In genomic region chr5:97983375-97983774, GRCm38 (mm10) we compare ENCODE assay signal across 20 mouse cellular contexts. TPM values are rescaled to one million over a fixed set of nuclear protein-coding genes. Genes with fewer than 3 reads are reported as not detected.
DNase-seq lines count a peak whose midpoint lies in the region; ATAC-seq and TF ChIP-seq lines count a peak whose summit lies in the region.
"Had no signal": no experiment of that assay in that cellular context is flagged by ENCODE, and none has a peak within 500 bp of the region (broad histone marks: within the 10 kb centered on the region; RNA-seq: fewer than 3 reads in every experiment).

No protein-coding gene starts in this region.

- H3K9me3 ChIP-seq in heart, postnatal 0 days (replicated peaks; ENCODE audit: control insufficient read depth, low read length): no peaks in the 10 kb centered on the region
- H3K9me3 ChIP-seq in hindbrain, embryonic 12.5 days (replicated peaks): no peaks in the 10 kb centered on the region
- H3K9me3 ChIP-seq in midbrain, embryonic 11.5 days (ENCODE audit: control insufficient read depth, low read length): no peaks in the 10 kb centered on the region
- H3K9me3 ChIP-seq: forebrain, embryonic 13.5 days; heart, embryonic 13.5 days; hindbrain, embryonic 13.5 days; liver, embryonic 15.5 days; megakaryocyte, embryonic 14.5 days had no signal

- H3K27ac ChIP-seq in heart, postnatal 0 days (ENCODE audit: low read depth): peak overlapping the region; percentile 38; the same call in 1 of the 2 replicates
- H3K27ac ChIP-seq in hindbrain, embryonic 12.5 days: no peak overlapping the region
- H3K27ac ChIP-seq in midbrain, embryonic 11.5 days (ENCODE audit: low read depth, low read length): no peak overlapping the region
- H3K27ac ChIP-seq: forebrain, embryonic 13.5 days; hindbrain, embryonic 13.5 days; kidney, postnatal 0 days; liver, embryonic 15.5 days had no signal

- DNase-seq in heart, postnatal 0 days (ENCODE audit: low spot score): no peak
- DNase-seq in heart, postnatal 10 days: no peak
- DNase-seq in T-cell, adult 2 months (ENCODE audit: low spot score): peak; percentile 65
- DNase-seq in naive thymus-derived CD4-positive, alpha-beta T cell, adult 2 months (ENCODE audit: low read depth): peak; percentile 75
- peak; percentile 70 for DNase-seq in thymus, postnatal 25 days
- DNase-seq in midbrain, embryonic 11.5 days (ENCODE audit: low spot score, missing footprints): no peak
- DNase-seq in urinary bladder, postnatal 4 days (ENCODE audit: low spot score in 2 of 2): no peak
- DNase-seq: adrenal gland, adult 2 months; cerebellum, postnatal 10 days had no signal

- H3K9ac ChIP-seq in heart, postnatal 0 days (replicated peaks; ENCODE audit: low read depth, low read length): no peak overlapping the region
- no peak overlapping the region for H3K9ac ChIP-seq in hindbrain, embryonic 12.5 days
- H3K9ac ChIP-seq in midbrain, embryonic 11.5 days (ENCODE audit: low read length): no peak overlapping the region
- H3K9ac ChIP-seq: forebrain, embryonic 13.5 days; heart, embryonic 13.5 days; hindbrain, embryonic 13.5 days; liver, embryonic 15.5 days had no signal

- TF ChIP-seq CTCF in heart, postnatal 0 days (IDR thresholded peaks at IDR 0.05; ENCODE audit: low read depth): no peak

- H3K4me2 ChIP-seq in heart, postnatal 0 days (ENCODE audit: low read depth, low read length): no peak overlapping the region
- no peak overlapping the region for H3K4me2 ChIP-seq in hindbrain, embryonic 12.5 days (replicated peaks)
- H3K4me2 ChIP-seq in midbrain, embryonic 11.5 days: no peak overlapping the region
- H3K4me2 ChIP-seq: forebrain, embryonic 13.5 days; heart, embryonic 13.5 days; hindbrain, embryonic 13.5 days; liver, embryonic 15.5 days had no signal

- ATAC-seq in heart, postnatal 0 days (ENCODE audit: insufficient read depth, low read depth): no peak
- no peak for ATAC-seq in hindbrain, embryonic 12.5 days (ENCODE audit: low FRiP score)
- no peak for ATAC-seq in midbrain, embryonic 11.5 days (ENCODE audit: low FRiP score)
- ATAC-seq: forebrain, embryonic 13.5 days; intestine, postnatal 0 days; lung, postnatal 0 days; midbrain, embryonic 16.5 days had no signal

- H3K4me1 ChIP-seq in heart, postnatal 0 days (ENCODE audit: control insufficient read depth, insufficient read depth): peaks cover 17% of the 10 kb centered on the region
- peaks cover 5% of the 10 kb centered on the region; the same call in 1 of the 2 replicates for H3K4me1 ChIP-seq in hindbrain, embryonic 12.5 days
- no peaks in the 10 kb centered on the region for H3K4me1 ChIP-seq in midbrain, embryonic 11.5 days (ENCODE audit: control insufficient read depth, insufficient read depth, low read length)
- H3K4me1 ChIP-seq: liver, embryonic 15.5 days had no signal

- H3K36me3 ChIP-seq in heart, postnatal 0 days (replicated peaks; ENCODE audit: control insufficient read depth, insufficient read depth, low read length): 0 out of 2 replicates have a peak, but pooled peaks cover 6% of the 10 kb centered on the region
- no peaks in the 10 kb centered on the region for H3K36me3 ChIP-seq in hindbrain, embryonic 12.5 days
- no peaks in the 10 kb centered on the region for H3K36me3 ChIP-seq in midbrain, embryonic 11.5 days (ENCODE audit: control insufficient read depth, insufficient read depth, low read length)
- H3K36me3 ChIP-seq: G1E had no signal

- 94% methylated on average over 9 of the region's 9 CpGs for WGBS in heart, postnatal 0 days
- WGBS in hindbrain, embryonic 12.5 days: 97% methylated on average over 9 of the region's 9 CpGs
- WGBS in midbrain, embryonic 11.5 days: 97% methylated on average over 9 of the region's 9 CpGs

- no peak overlapping the region for H3K4me3 ChIP-seq in heart, postnatal 0 days (ENCODE audit: low read depth, low read length)
- no peak overlapping the region for H3K4me3 ChIP-seq in hindbrain, embryonic 12.5 days
- no peak overlapping the region for H3K4me3 ChIP-seq in midbrain, embryonic 11.5 days (ENCODE audit: low read depth, low read length)
- H3K4me3 ChIP-seq: forebrain, embryonic 13.5 days; heart, embryonic 13.5 days; hindbrain, embryonic 13.5 days; liver, embryonic 15.5 days; megakaryocyte, embryonic 14.5 days had no signal

- no peak for TF ChIP-seq EP300 in heart, postnatal 0 days (IDR thresholded peaks at IDR 0.05; ENCODE audit: low read depth)

- no peaks in the 10 kb centered on the region for H3K27me3 ChIP-seq in heart, postnatal 0 days (ENCODE audit: control insufficient read depth, insufficient read depth, low read length)
- no peaks in the 10 kb centered on the region for H3K27me3 ChIP-seq in hindbrain, embryonic 12.5 days
- H3K27me3 ChIP-seq in midbrain, embryonic 11.5 days (ENCODE audit: control insufficient read depth, insufficient read depth, low read length): no peaks in the 10 kb centered on the region
- H3K27me3 ChIP-seq: forebrain, embryonic 13.5 days; heart, embryonic 13.5 days; hindbrain, embryonic 13.5 days; liver, embryonic 15.5 days; megakaryocyte, embryonic 14.5 days had no signal

- intact Hi-C loops in heart, postnatal 10 days (cut with DNase I): no loop called here

RNA-seq across cellular contexts. Expression of gene Antxr2, which starts 47.5 kb away (rescaled TPM):
- 66.2 and 78.7 TPM in 2 replicates for total RNA-seq in heart, postnatal 0 days (2014; rRNA removed; ENCODE audit: low replicate concordance)
- 48.6 and 49.9 TPM in 2 replicates for polyA plus RNA-seq in heart, postnatal 0 days (2015; fragmentation: Nextera tagmentation; extraction: Ambion mirVana)
- 100 to 1,000 TPM in 1 of 2 experiments, 10 to 100 TPM in 1; 86.3 to 114 TPM for total RNA-seq in heart, postnatal 10 days (2021)
- polyA plus RNA-seq in hindbrain, embryonic 12.5 days (2016; fragmentation: Nextera tagmentation; extraction: Ambion mirVana): 11.5 and 13.6 TPM in 2 replicates
- 13.1 and 14.1 TPM in 2 replicates for polyA plus RNA-seq in midbrain, embryonic 11.5 days (2014; fragmentation: Nextera tagmentation; extraction: Ambion mirVana)
- polyA plus RNA-seq: G1E had no signal

Comparison
In these comparisons a context has a peak if more than half of its experiments do, and no peak if none do; other contexts are left out.
1. DNase-seq: peak in T-cell, adult 2 months (single experiment), naive thymus-derived CD4-positive, alpha-beta T cell, adult 2 months (single experiment) and thymus, postnatal 25 days (single experiment); none in heart, postnatal 0 days (single experiment), heart, postnatal 10 days (0 of 2), midbrain, embryonic 11.5 days (single experiment) and urinary bladder, postnatal 4 days (0 of 2).